Mouse (Mus musculus) cerebellum, adult 9-10 months (tissue): ENCODE data around the gene Nemf.
"Not testable (repeated sequence)": the region's sequence is repeated elsewhere in the genome, so short reads cannot be mapped to it uniquely, and the experiment has no call there.

Source experiments
- DNase-seq: peaks from one replicate; pipeline ENCODE4 v3.0.0; 2022

The Nemf gene

DNA sequence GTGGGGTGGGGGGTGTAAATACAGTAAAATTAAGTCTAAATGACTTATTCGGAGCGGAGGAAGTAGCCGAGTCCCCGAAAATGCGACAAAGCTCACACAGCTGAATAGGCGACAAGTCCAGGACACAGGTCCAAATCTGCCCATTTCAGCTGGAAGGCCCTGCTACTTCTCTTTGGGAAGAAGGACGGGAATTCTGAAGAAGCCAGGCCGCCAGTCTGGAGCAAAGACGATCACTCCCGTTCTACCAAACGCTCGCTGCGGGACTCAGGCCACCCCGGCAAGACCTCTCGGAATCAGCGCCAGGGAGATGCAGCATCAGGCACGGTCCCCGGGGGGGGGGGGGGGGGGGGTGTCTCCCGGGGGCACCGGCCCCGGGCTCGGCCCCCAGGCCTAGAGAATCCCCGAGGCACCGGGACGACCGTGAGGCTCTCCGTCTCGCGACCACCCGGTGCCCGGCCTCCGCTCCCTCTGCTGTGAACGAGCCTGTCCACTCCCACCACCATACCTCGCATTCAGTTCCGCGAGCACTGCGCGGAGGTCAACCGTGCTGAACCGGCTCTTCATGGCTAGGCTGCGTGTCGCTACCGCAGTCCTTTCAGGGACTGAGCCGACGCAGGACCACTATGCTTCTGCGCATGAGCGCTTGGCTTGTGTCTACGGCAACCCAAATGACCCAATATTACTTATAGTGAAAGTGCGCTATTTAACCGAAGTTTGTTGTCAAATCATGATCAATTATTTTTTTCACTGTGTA is at the start of gene Nemf:
Gene Nemf (minus strand): TSS at position 620 of the 754 bp plus-strand sequence.
- peak; percentile 91 for DNase-seq

DNA sequence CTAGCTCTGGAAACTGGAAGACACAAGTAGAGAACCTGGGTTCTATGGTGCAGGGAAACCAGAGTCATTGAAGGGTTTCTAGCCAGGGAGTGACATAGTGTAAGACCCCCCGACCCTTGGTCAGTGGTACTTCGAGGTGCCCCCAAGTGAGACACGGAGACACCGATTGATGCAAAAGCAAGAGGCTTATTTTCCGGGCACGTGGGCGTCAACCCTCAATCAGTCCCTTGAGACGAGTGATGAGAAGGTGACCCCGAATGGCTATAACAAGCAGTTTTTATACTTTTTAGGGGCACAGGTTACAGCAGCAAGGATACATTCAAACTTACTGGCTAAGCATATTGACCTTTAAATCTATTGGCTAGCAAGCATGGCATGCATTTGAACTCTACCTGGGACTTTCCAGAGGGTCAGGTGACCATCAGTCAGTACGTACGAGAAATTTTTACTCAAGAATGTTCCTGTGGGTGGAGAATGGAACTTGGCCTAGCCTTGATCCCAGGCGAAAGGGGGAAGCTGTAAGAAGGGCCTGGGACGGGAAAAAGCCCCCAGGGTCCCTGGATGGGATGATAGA is 45.7 kb upstream of the Nemf start:
- DNase-seq = no peak

DNA sequence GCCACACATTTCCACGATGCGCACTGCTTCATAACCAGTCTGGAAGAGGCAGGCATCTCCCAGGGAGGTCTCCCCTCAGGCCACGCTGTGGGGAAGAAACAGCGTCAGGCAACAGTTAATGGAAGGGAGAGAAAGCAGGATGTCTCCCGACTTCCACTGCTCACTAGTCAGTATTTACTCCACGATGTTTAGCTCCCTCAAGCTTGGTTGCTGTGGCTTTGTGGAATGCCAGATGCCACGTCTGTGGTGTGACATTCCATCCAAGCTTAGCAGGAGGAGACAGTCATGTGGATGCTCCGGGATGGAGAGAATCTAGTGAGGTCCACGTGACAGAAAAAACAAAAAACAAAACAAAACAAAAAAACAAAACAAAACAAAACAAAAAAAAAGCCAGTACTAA is 45.1 kb upstream of the Nemf start:
- no peak for DNase-seq

DNA sequence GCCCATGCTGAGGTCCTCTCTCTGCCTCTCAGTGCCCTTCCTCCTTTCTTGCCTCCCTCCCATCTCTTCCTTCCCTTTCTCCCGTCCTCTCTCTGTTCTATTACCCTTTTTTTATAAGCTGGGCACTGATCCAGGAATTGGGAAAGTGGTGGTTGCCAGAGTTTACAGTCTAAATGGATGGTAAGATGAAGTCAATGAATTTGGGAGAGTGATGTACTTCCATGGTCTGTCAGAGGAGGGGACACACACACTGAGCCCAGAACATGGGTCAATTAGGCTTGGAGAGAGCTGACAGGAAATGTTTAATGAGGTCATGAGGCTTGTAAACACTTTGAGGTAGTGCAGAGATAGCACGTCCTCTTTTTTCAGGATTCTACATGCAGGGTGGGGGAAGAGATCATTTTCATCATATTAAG is 43.9 kb upstream of the Nemf start:
- DNase-seq = no peak

DNA sequence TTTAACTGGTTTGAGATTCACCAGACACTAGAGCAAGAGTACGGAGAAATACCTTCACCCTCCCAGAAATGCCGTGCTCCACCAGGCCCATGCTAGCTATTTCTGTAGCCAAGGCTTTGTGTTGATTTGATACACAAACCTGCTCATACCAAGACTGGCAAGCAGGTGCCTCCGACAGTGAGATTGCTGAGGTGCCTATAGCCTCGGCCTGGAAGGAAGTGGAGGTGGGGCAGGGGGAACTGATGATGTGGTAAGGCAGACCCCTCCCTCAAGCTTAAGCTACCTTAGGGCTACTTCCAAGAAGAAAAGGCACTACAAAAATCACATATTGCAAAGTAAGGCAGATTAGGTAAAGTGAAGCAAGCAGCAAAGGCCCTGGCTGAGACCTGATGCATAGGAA is 43.4 kb upstream of the Nemf start:
- no peak for DNase-seq

DNA sequence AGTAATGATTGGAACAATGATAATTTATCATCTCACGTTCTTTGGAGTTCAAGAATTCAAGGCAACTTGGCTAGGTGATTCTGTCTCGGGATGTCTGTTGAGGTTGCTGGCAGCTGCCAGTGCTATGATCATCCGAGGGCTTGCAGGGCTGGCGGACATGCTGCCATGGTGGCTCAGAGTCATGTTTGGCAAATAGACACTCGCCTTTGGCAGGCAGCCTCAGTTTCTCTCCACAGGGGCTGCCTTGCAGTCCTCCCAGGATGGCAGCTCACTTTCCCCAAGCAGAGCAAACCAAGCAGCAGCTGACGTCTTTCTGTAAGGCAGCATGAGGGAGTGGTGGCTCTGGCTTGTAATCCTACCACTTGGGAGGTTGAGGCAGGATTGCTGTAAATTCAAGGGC is 37.5 kb upstream of the Nemf start:
- DNase-seq = peak; percentile 94

DNA sequence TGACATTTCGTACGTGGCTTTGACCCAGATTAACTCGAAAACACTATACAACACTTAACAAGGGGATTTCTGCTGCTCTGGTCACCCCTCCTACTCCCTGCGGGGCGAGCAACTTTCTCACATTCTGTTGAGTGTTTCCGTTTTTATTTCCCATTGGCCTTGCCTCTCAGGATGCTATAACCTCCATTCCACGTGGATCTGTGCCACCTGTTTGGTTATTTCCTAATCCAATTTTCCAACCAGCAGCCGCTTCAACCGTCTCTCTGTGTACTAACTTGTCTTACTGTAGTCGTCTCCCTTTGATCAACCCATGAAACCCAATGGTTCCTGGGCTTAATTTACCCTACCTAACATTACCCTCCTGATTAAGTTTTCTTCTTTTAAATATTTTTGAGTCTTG is 36.1 kb upstream of the Nemf start:
- no peak for DNase-seq

DNA sequence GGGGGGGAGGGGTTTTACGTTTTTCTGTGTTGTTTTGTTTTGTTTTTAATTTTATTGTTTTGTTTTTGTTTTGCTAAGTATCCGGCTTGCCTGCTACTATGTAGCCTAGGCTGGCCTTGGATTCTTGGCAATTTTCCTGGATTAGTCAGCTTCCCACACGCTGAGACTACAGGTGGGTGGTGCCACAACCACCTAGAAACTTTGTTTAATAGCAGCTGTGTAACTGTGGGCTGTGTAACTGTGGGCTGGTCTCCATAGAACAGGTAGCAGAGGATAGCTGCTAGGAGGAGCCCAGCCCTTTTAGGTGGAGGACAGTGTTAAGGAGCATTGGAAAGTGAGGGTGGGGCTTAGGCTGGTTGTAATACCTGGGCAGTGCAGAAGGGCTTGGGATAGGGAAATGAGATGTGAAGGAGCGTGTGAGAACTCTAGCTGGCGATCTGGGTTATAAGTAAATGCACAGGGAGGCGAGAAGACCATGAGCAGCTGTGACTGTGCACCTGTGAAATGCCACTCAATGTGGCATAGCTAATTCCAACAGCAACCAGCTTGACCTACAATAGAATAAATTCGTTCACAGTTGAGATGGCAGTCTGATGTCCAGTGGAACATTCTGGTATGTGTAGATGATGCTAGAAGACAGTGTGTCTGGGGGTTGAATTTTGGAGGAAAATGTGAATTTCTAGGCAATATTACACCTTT is 33.2 kb upstream of the Nemf start:
- DNase-seq = no peak

DNA sequence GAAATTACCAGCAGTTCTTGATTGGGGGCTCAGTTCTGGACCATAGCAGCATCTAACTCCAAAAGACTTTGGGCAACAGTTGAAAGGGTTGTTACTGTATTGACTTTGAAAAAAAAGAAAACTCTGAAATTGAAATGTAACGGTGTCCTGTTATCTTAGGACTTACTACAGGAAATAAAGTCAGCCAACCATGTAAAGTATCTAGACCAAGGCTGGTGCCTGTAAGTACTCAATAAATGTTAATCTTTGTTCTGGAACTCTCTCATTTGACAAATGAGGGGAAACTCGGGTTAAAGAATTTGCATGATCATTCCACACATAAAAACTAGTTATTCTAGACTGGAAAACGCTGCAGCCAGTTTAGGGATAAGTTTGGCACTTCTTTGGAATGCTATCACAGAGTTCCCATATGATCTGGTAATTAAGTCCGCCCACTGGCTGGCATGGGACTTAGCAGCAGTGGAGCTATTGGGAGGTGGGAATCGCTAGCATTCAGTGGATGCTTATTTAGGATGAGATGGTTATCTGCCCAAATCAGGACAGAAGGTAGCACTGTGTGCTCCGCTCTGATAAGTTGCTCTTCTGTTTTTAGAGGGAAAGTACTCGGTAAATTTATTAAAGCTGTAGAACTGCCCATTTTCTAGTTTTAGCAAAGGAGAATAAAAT is 32.4 kb upstream of the Nemf start:
- no peak for DNase-seq

DNA sequence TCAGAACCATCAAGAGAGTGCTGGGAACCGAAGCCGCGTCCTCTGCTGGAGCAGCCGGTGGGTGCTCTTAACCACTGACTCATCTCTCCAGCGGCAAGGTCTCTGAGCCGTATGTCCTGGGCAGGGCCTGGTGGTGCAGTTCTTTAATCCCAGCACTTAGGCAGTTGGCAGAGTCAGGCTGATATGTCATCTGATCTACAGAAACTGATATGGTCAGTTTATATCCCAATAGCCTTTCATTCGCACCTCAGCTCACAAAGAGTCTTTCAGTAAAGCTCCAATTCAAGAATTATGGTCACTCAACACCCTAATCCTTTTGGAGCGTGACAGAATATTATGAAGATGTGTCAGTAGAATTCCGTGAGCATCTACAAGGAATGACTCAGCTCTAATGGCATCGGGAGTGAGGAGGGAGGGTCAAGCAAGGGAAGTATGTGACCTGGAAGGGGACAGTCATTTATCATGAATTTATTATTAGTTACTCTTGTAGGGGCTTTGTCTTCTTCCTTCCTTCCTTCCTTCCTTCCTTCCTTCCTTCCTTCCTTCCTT is 31.4 kb upstream of the Nemf start:
- DNase-seq = no peak

DNA sequence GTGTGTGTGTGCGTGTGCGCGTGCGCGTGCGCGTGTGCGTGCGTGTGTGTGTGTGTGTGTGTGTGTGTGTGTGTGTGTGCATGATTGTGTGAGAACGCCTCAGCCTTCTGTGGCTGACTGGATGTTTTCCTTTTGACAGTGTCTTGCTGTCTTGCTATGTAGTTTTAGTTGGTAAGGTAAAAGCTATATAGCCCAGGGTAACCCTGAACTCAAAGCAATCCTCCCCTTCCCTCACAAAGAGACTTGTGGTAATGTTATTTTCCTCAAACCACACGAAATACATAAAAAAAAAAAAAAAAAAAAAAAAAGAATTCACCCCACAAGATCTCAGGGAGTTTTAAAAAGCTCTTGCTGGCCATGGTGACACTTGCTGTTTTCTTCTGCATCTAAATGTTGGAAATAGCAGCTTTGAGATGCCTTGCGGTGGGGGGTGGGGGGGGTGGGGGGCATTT is 29.3 kb upstream of the Nemf start:
- not testable (repeated sequence) for DNase-seq

DNA sequence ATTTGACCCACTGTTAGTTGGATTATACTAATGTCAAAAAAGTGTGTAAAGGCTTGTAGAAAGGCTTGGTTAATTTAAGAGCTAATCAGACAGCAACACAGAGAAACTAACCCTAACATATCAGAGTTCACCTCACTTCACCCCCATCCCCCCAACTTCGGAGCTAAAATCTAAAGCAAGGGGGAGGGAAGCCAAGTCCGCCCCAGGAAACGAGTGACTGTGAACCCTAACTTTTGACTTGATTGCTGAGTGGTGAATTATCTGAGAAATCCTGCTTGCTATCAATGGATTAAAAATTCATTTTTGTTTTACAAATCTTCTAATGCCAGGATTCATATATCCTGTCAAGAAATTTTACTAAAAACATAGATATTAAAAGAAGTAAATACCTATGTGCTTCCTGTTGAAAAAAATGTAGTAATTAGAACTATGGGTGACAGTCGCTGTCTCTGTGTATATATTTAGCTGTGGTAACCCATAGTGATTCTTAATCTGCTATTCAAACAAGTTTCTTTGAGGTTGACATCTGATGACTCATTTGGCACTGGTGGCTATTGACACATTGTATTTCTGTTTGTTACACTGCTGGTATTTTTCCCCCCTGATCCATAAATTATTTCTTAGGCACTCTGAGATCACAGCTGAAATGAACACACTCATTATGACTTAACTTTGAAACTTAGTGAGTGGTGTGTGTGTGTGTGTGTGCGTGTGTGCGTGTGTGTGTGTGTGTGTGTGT is 28.7 kb upstream of the Nemf start:
- DNase-seq = no peak

DNA sequence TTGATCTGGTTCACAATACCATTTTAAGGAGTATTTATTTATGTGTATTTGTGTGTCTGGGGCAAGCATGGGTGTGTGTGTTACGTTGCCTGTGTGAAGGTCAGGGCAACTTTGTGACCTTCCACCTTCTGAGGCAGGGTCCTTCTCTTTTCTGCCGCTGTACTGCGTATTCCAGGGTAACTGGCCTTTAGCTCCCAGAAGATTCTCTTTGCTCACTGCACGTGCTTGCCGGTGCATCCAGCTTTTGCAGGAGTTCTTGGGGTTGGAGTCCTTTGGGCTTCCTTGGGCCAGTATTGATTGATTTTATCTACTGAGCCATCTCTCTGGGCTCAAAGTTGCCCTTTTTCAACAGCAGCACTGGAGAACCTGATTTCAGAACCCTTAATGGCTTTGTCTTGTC is 27.6 kb upstream of the Nemf start:
- DNase-seq = no peak

DNA sequence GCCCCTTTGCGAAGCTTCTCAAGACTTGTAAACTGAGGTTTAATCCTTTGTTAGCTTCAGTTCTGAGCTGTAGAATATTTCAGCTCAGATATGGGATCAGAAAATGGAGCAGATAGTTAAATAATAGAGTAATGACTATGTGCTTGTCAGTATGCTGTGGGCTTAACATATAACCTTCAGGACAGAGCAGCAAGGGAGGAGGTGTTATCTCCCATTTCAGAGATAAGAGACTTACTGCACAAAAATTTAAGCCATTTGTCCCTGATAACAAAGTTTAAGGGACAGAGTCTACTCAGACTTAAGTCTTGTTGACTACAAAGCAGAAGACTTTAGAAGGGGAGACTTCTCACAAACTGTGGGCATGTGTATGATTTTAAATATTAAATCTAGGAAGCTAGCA is 25.9 kb upstream of the Nemf start:
- no peak for DNase-seq

DNA sequence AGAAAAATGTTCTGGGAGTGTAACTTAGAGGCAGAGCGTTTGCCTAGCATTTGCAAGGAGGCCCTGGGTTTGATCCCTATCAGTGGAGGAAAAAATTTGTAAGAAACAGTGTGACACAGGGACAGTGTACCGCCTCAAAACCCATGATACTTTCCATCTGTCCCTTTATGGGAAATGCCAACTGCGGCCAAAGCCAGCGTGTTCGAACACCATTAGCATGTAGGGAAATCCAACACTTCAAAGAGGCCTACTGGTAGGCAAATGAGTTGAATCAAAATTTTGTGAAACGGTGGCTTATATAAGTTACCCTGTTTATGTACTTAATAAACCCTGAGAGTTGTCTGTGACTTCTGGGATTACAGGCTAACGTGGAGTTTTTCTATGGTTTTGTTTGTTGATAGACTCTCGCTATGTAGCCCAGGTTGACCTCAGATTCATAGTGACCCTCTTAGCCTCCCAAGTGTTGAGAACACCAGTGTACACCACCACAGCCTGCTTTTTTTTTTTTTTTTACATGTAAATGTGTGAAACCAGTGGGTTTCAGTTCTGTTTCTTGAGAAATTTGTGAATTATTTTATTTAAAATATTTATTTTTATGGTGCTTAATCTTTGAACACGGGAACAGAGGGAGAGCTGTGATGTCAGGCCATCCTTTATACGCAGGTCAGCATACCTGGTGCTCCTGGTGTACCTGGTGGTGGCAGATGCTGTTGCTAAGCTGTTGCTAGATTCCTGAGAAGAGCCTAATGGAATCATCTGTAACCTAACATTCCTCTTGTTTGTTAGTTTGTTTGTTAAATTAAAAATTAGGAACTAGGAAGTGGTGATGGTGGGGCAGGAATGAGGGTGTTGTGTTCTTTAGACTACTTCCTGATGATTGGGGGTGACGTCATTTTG is 21.8 kb upstream of the Nemf start:
- DNase-seq = no peak

DNA sequence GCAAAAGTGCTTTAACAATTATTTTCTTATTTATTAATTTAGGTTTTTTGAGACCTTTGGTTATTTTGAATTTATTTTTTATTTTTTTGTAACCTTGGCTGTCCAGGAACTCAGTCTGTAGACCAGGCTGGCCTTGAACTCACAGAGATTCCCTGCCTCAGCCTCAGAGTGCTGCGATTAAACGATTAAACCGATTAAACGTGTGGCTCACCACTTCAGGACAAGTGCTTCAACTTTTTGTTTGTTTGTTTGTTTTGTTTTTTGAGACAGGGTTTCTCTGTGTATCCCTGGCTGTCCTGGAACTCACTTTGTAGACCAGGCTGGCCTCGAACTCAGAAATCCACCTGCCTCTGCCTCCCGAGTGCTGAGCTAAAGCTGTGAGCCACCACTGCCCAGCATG is 20.7 kb upstream of the Nemf start:
- not testable (repeated sequence) for DNase-seq

DNA sequence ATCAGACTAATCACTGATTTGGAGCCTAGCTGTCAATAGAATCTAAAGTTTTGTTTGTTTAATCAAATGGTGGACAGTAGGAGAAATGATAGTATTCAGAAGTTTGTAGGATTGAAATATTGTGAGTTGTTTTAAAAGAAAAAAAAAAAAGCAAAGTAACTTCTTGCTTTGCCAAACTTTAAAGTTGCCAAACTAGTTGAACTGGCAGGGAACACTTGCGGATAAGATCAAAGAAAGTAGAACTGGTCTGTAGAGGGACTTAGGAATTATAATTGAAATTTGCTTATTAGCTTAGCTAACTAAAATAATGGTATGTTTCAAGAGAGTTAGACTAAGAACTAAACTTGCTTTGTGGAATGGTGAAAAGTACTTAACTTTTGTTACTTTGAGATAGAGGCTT is 20.2 kb upstream of the Nemf start:
- DNase-seq = no peak

DNA sequence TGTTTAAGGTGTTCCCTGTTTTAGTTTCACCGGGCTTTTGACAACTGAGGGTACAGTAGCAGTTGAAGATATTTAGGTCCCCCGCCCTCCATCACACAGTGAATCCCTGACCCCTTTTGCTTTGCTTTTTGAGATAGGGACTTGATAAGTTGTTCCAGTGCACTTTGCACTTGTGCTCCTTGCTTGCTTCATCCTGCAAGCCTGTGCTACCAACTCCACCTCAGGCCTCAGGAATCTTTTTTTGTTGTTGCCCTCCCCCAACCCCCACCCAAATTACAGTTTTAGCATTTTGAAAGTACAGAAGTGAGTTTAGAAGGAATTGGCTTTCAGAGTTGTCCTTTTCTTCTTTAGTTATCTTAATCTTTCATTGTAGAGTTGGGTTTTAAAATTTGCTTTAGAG is 19.2 kb upstream of the Nemf start:
- no peak for DNase-seq

DNA sequence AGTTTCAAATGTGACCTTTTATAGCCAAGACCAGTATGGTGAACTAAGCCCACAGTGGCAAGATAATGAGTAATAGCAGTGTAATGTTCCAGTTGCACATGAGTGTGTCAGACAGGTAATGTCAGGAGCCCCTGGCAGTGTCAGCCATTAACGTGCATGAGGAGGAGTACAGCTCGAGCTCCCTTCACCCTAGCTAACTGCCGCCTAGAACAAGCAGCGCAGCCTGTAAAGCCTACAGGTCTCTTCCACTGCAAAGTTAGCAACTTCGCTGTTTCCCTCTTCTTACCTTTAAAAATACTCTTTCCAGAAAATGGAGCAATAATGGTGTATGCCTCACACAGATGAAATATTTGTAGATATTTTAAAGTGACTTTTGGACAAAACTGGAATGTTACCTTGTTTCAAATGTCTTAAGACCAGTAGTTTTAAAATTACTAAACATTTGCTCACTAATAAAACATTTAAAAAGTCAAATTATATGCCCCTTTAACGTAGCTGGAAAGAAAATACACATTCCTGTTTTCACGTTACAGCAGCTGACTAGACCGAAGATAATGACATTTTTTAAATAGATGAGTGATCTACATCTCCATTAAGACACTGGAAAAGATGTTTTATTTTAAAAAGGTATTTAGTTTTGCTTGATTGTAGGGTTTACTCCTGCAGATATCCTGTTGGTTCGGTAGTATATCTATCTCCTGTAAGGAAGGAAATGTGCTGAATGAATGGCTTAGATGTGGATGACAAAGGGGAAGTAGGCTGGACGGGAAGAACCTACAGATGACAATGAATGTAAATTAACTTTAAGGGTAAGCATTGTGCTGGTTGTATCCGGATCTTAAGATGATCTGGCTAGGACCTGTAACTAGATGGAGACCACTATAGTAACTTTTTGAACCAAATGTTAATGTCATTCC is 17.1 kb upstream of the Nemf start:
- no peak for DNase-seq

DNA sequence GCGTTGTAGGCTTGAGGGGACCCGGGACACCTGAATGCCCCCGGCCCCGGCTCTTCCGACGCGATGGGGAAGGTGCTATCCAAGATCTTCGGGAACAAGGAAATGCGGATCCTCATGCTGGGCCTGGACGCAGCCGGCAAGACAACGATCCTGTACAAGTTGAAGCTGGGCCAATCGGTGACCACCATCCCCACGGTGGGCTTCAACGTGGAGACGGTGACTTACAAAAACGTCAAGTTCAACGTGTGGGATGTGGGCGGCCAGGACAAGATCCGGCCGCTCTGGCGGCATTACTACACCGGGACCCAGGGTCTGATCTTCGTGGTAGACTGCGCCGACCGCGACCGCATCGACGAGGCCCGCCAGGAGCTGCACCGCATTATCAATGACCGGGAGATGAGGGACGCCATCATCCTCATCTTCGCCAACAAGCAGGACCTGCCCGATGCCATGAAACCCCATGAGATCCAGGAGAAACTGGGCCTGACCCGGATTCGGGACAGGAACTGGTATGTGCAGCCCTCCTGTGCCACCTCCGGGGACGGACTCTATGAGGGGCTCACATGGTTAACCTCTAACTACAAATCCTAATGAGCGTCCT is 15.9 kb upstream of the Nemf start:
- no peak for DNase-seq
